ENCODE assay signal across 10 mouse cellular contexts in genomic region chr16:4472687-4473086, GRCm38 (mm10). TPM values are rescaled to one million over a fixed set of nuclear protein-coding genes. Genes with fewer than 3 reads are reported as not detected.
A peak's percentile ranks its signal among the peaks of the same experiment; 100 is the strongest.
DNase-seq lines count a peak whose midpoint lies in the region; ATAC-seq and TF ChIP-seq lines count a peak whose summit lies in the region.
"Had no signal": no experiment of that assay in that cellular context is flagged by ENCODE, and none has a peak within 500 bp of the region (broad histone marks: within the 10 kb centered on the region; RNA-seq: fewer than 3 reads in every experiment).

No protein-coding gene starts in this region.

- no peak overlapping the region for H3K9ac ChIP-seq in stomach, postnatal 0 days (ENCODE audit: low read length)
- H3K9ac ChIP-seq: liver, embryonic 13.5 days had no signal

- WGBS in stomach, postnatal 0 days = 25% methylated on average over 3 of the region's 3 CpGs
- WGBS in midbrain, embryonic 10.5 days = 65% methylated on average over 3 of the region's 3 CpGs

- TF ChIP-seq EP300 in stomach, postnatal 0 days (optimal IDR thresholded peaks at IDR 0.05) = no peak

- peaks cover 11% of the 10 kb centered on the region; the same call in 1 of the 2 replicates for H3K4me1 ChIP-seq in stomach, postnatal 0 days (replicated peaks; ENCODE audit: control insufficient read depth, insufficient read depth)
- H3K4me1 ChIP-seq in midbrain, embryonic 10.5 days = peaks cover 6% of the 10 kb centered on the region

- ATAC-seq in stomach, postnatal 0 days (ENCODE audit: low FRiP score, low TSS enrichment) = no peak

- no peak overlapping the region for H3K4me3 ChIP-seq in stomach, postnatal 0 days (ENCODE audit: low read depth, low read length)
- H3K4me3 ChIP-seq in midbrain, embryonic 10.5 days = no peak overlapping the region
- H3K4me3 ChIP-seq: liver, embryonic 13.5 days had no signal

- H3K9me3 ChIP-seq in stomach, postnatal 0 days (ENCODE audit: control insufficient read depth, low read length) = no peaks in the 10 kb centered on the region
- no peaks in the 10 kb centered on the region for H3K9me3 ChIP-seq in midbrain, embryonic 10.5 days (replicated peaks)
- H3K9me3 ChIP-seq: liver, embryonic 13.5 days had no signal

- intact Hi-C loops in gastrocnemius, postnatal 14 days (cut with DNase I; ENCODE audit: low total_unique reads) = no loop called here
- intact Hi-C loops in left cerebral cortex, postnatal 25 days (cut with DNase I) = loop anchor here (1.0 to 2.0 kb wide), 2 partner anchors 16 to 24 kb away; no protein-coding TSS in a partner anchor

- DNase-seq in layer of hippocampus, adult 11-12 months (ENCODE audit: low spot score) = peak; percentile 83
- no peak for DNase-seq in layer of hippocampus, adult 9-10 months (ENCODE audit: low spot score)
- peak; percentile 74 for DNase-seq in gastrocnemius, postnatal 14 days
- peak; percentile 78 to 96 for DNase-seq in left cerebral cortex, postnatal 25 days (ENCODE audit: low spot score in 2 of 2)
- no peak for DNase-seq in stomach, postnatal 0 days (ENCODE audit: low spot score)
- no peak for DNase-seq in cerebellum, postnatal 4 days (ENCODE audit: low spot score in 2 of 2)
- DNase-seq in midbrain, embryonic 10.5 days (ENCODE audit: low spot score) = no peak
- DNase-seq in thymus, postnatal 10 days (ENCODE audit: low spot score in 2 of 2) = no peak
- DNase-seq: cerebellum, adult 11-12 months; liver, embryonic 13.5 days had no signal

- peak overlapping the region; percentile 63 for H3K27ac ChIP-seq in stomach, postnatal 0 days (replicated peaks)
- no peak overlapping the region for H3K27ac ChIP-seq in midbrain, embryonic 10.5 days (replicated peaks)
- H3K27ac ChIP-seq: liver, embryonic 13.5 days had no signal

- H3K4me2 ChIP-seq in stomach, postnatal 0 days (replicated peaks; ENCODE audit: low read depth) = no peak overlapping the region
- H3K4me2 ChIP-seq: liver, embryonic 13.5 days had no signal

- TF ChIP-seq CTCF in stomach, postnatal 0 days (IDR thresholded peaks at IDR 0.05; ENCODE audit: low read depth) = no peak

- no peaks in the 10 kb centered on the region for H3K36me3 ChIP-seq in stomach, postnatal 0 days (ENCODE audit: control insufficient read depth, insufficient read depth, low read length)
- no peaks in the 10 kb centered on the region for H3K36me3 ChIP-seq in midbrain, embryonic 10.5 days
- H3K36me3 ChIP-seq: liver, embryonic 13.5 days had no signal

- no peaks in the 10 kb centered on the region for H3K27me3 ChIP-seq in stomach, postnatal 0 days (ENCODE audit: control insufficient read depth, insufficient read depth, low read length)
- H3K27me3 ChIP-seq in midbrain, embryonic 10.5 days (ENCODE audit: low read depth, poor library complexity, severe bottlenecking) = no peaks in the 10 kb centered on the region
- H3K27me3 ChIP-seq: liver, embryonic 13.5 days had no signal

RNA-seq across cellular contexts. Expression of gene Adcy9, which starts 52.4 kb away (rescaled TPM):
- 10 to 100 TPM; 22.3 to 22.7 TPM for total RNA-seq in gastrocnemius, postnatal 14 days (2021)
- 10 to 100 TPM; 66.7 to 67.7 TPM for total RNA-seq in left cerebral cortex, postnatal 25 days (2021)
- polyA plus RNA-seq in stomach, postnatal 0 days (2015; fragmentation: Nextera tagmentation; extraction: Ambion mirVana) = 1.2 and 1.3 TPM in 2 replicates
- 0.56 and 0.92 TPM in 2 replicates for polyA plus RNA-seq in midbrain, embryonic 10.5 days (2016; fragmentation: Nextera tagmentation; extraction: Ambion mirVana)

Comparison
In these comparisons a context has a peak if more than half of its experiments do, and no peak if none do; other contexts are left out.
1. DNase-seq: peak in layer of hippocampus, adult 11-12 months (single experiment), gastrocnemius, postnatal 14 days (single experiment) and left cerebral cortex, postnatal 25 days (2 of 2); none in layer of hippocampus, adult 9-10 months (single experiment), stomach, postnatal 0 days (single experiment), cerebellum, postnatal 4 days (0 of 2), midbrain, embryonic 10.5 days (single experiment) and thymus, postnatal 10 days (0 of 2).